Mouse (Mus musculus) heart, postnatal 0 days (tissue): ENCODE data around the gene Cdr2l. TPM values are rescaled to one million over a fixed set of nuclear protein-coding genes. Genes with fewer than 3 reads are reported as not detected.
A peak's percentile ranks its signal among the peaks of the same experiment; 100 is the strongest.

Source experiments
- ATAC-seq: fragments of 200-750 bp; cut with Nextera tagmentation; 2 replicates; pipeline ENCODE4 v1.8.0; 2017; ENCODE audit warnings: low read depth, moderate number of reproducible peaks, moderate library complexity; ENCODE audit not compliant: insufficient read depth
- DNase-seq: peaks from one replicate; pipeline ENCODE4 v3.0.0-alpha.2; 2016; ENCODE audit warnings: low spot score
- H3K27ac ChIP-seq: fragments of 300-500 bp; sonication (generic); 2 replicates; pipeline ENCODE4 v1.5.1; 2014; ENCODE audit warnings: low read depth, mild to moderate bottlenecking
- H3K27me3 ChIP-seq: fragments of 300-500 bp; sonication (generic); 2 replicates; pipeline ENCODE4 v1.6.1; 2014; ENCODE audit warnings: low read length, mixed read lengths; ENCODE audit not compliant: control insufficient read depth, insufficient read depth
- H3K36me3 ChIP-seq: fragments of 300-500 bp; sonication (generic); replicated peaks from 2 replicates; pipeline ENCODE4 v1.6.1; 2014; ENCODE audit warnings: low read length, mixed read lengths; ENCODE audit not compliant: control insufficient read depth, insufficient read depth
- H3K4me1 ChIP-seq: fragments of 300-500 bp; sonication (generic); 2 replicates; pipeline ENCODE4 v1.6.1; 2014; ENCODE audit warnings: antibody characterized with exemption; ENCODE audit not compliant: control insufficient read depth, insufficient read depth
- H3K4me2 ChIP-seq: fragments of 300-500 bp; sonication (generic); 2 replicates; pipeline ENCODE4 v1.6.1; 2014; ENCODE audit warnings: low read depth, mild to moderate bottlenecking, low read length, moderate library complexity
- H3K4me3 ChIP-seq: fragments of 300-500 bp; sonication (generic); 2 replicates; pipeline ENCODE4 v1.5.1; 2014; ENCODE audit warnings: low read depth, low read length
- H3K9ac ChIP-seq: fragments of 300-500 bp; sonication (generic); replicated peaks from 2 replicates; pipeline ENCODE4 v1.6.1; 2014; ENCODE audit warnings: low read depth, low read length, mixed read lengths
- H3K9me3 ChIP-seq: fragments of 300-500 bp; sonication (generic); replicated peaks from 2 replicates; pipeline ENCODE4 v1.6.1; 2016; ENCODE audit warnings: low read length; ENCODE audit not compliant: control insufficient read depth
- CTCF ChIP-seq: IDR thresholded peaks from 2 replicates; pipeline ENCODE4 v1.5.1; 2016; ENCODE audit warnings: antibody characterized with exemption, control low read depth, low read depth
- EP300 ChIP-seq: IDR thresholded peaks from 2 replicates; pipeline ENCODE4 v1.6.1; 2016; ENCODE audit warnings: antibody characterized with exemption, low read depth
- WGBS: fragments of 180-500 bp; shearing (Covaris S2); extraction: QIAGEN DNeasy Blood & Tissue Kit; methylation state at CpG from one replicate; pipeline ENCODE4 v1.1.7; 2014; 5-methylcytosine and 5-hydroxymethylcytosine counted together
- polyA plus RNA-seq: library from polyadenylated mRNA; unstranded; fragments of >200 nt; fragmentation: Nextera tagmentation; extraction: Ambion mirVana; gene quantifications from 2 replicates; pipeline ENCODE4 v1.2.1, GENCODE M21; 2015
- total RNA-seq: library from RNA; depleted of rRNA; stranded (reverse); fragments of >200 nt; gene quantifications from 2 replicates; pipeline ENCODE4 v1.2.3, GENCODE M21; 2014; ENCODE audit warnings: low replicate concordance

Gene Cdr2l
- total and polyA plus RNA-seq, 2 experiments from 2014 or later = 5.6 to 23.1 TPM

GRCm38 (mm10) chr11:115371354-115371753, 10.4 kb upstream of the Cdr2l start:
- ATAC-seq (no peak), DNase-seq (no peak)
- H3K36me3 ChIP-seq = no peaks in the 10 kb centered on the region
- no peak overlapping the region for H3K9ac ChIP-seq
- TF ChIP-seq CTCF (no peak), EP300 (no peak)
- WGBS = 49% methylated on average over 8 of the region's 8 CpGs
- peaks cover 26% of the 10 kb centered on the region for H3K4me1 ChIP-seq
- H3K4me3 ChIP-seq = no peak overlapping the region
- H3K9me3 ChIP-seq = no peaks in the 10 kb centered on the region
- H3K4me2 ChIP-seq = no peak overlapping the region
- H3K27me3 ChIP-seq = peaks cover 17% of the 10 kb centered on the region; the same call in 1 of the 2 replicates
- no peak overlapping the region for H3K27ac ChIP-seq

GRCm38 (mm10) chr11:115372015-115372414, 9.7 kb upstream of the Cdr2l start:
- 79% methylated on average over 1 of the region's 1 CpGs for WGBS
- Histone ChIP-seq H3K4me1 (peaks cover 19% of the 10 kb centered on the region), H3K27me3 (peaks cover 12% of the 10 kb centered on the region; the same call in 1 of the 2 replicates), H3K4me2 (no peak overlapping the region), H3K9ac (no peak overlapping the region), H3K9me3 (no peaks in the 10 kb centered on the region), H3K27ac (no peak overlapping the region), H3K36me3 (no peaks in the 10 kb centered on the region), H3K4me3 (no peak overlapping the region)
- no peak for ATAC-seq
- no peak for TF ChIP-seq EP300
- TF ChIP-seq CTCF = no peak
- DNase-seq = no peak

GRCm38 (mm10) chr11:115372737-115373136, 9.0 kb upstream of the Cdr2l start:
- Histone ChIP-seq H3K4me1 (peaks cover 12% of the 10 kb centered on the region; the same call in 1 of the 2 replicates), H3K27ac (no peak overlapping the region), H3K27me3 (0 out of 2 replicates have a peak, but pooled peaks cover 6% of the 10 kb centered on the region), H3K36me3 (no peaks in the 10 kb centered on the region), H3K4me3 (no peak overlapping the region), H3K4me2 (no peak overlapping the region), H3K9ac (no peak overlapping the region), H3K9me3 (no peaks in the 10 kb centered on the region)
- no peak for DNase-seq
- ATAC-seq = no peak
- TF ChIP-seq CTCF (no peak), EP300 (no peak)
- WGBS = 40% methylated on average over 2 of the region's 2 CpGs

DNA sequence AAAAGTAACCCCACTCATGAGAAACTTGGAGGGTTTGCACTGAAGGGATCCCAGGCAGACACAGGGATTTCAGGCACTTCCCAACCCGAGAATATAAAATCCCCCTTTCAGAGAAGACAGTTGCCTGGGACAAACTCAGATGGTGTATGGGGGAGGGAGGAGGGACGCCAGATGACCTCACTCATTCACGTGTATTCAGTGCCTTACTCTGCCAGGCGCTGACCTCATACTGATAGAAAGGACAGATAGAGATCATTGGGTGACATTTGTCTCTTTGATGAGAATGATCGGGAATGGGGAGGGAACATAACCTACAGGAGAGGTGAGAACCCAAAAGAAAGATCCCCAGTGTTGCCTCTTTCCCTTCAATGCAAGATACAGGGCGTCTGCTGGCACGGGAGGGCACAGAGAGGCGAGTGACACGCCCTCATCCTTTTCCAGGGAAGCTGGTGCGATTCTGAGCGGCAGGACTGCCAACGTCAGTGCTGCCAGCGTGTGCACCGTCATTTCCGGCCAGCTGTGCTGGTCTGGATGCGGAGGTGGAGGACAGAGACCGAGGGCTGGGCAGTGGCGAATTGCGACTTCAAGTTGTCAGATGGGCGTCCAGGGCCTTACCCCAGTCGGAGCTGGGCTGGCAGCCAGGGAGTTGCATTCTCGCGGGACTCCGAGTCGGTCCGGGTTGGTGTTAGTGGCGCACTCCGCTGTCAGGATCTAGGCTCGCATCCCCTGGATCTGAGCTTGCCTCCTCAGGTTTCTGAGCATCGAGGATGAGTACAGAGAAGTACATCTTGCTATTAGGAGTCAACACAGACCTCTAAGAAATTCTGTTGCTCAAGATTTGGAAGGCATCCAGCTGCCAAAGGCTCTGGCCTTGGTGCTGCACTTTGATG, 7.7 kb upstream of the Cdr2l start:
- 0 out of 2 replicates have a peak, but pooled peaks cover 6% of the 10 kb centered on the region for H3K27me3 ChIP-seq
- H3K36me3 ChIP-seq = no peaks in the 10 kb centered on the region
- peak overlapping the region; percentile 61 for H3K4me2 ChIP-seq
- no peak overlapping the region for H3K9ac ChIP-seq
- TF ChIP-seq EP300 (no peak), CTCF (no peak)
- DNase-seq (peak; percentile 56), ATAC-seq (peak; percentile 80)
- 2% methylated on average over 30 of the region's 30 CpGs for WGBS
- H3K27ac ChIP-seq = peak overlapping the region; percentile 3; the same call in 1 of the 2 replicates
- H3K9me3 ChIP-seq = no peaks in the 10 kb centered on the region; the same call in 1 of the 2 replicates
- H3K4me3 ChIP-seq = peak overlapping the region; percentile 28
- H3K4me1 ChIP-seq = peaks cover 12% of the 10 kb centered on the region; the same call in 1 of the 2 replicates

GRCm38 (mm10) chr11:115374695-115375425, 6.9 kb upstream of the Cdr2l start:
- no peaks in the 10 kb centered on the region; the same call in 1 of the 2 replicates for H3K9me3 ChIP-seq
- peaks cover 12% of the 10 kb centered on the region; the same call in 1 of the 2 replicates for H3K4me1 ChIP-seq
- ATAC-seq = peak; percentile 28; the same call in 1 of the 2 replicates
- peak overlapping the region; percentile 28; the same call in 1 of the 2 replicates for H3K4me3 ChIP-seq
- 0 out of 2 replicates have a peak, but pooled peaks cover under 1% of the 10 kb centered on the region for H3K27me3 ChIP-seq
- H3K36me3 ChIP-seq = no peaks in the 10 kb centered on the region
- no peak overlapping the region for H3K27ac ChIP-seq
- no peak for DNase-seq
- 40% methylated on average over 12 of the region's 12 CpGs for WGBS
- H3K9ac ChIP-seq = no peak overlapping the region
- TF ChIP-seq CTCF = no peak
- no peak for TF ChIP-seq EP300
- peak overlapping the region; percentile 61 for H3K4me2 ChIP-seq
